Mouse (Mus musculus): Measurements from ENCODE around the gene Vezt.

Vezt gene

DNA sequence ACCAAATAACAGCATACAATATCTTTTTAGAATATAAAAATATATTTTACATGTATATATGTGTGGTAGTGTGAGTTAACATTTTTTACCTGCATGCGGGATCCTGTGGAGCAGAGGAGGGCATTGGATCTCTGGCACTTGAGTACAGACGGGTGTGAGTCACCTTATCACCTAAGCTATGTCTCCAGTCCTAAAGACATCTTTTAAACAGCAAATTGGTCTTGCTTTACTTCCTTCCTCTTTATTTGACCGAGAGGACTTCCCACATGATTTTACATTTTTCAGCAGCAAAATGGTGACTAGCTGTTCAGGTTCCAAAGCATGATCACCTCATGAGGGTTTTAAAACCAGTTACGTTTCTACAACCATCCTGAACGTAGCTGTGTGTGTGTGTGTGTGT, 124.3 kb downstream of the Vezt start:
- DNase-seq (ENCODE audit: extremely low spot score) = no peak

DNA sequence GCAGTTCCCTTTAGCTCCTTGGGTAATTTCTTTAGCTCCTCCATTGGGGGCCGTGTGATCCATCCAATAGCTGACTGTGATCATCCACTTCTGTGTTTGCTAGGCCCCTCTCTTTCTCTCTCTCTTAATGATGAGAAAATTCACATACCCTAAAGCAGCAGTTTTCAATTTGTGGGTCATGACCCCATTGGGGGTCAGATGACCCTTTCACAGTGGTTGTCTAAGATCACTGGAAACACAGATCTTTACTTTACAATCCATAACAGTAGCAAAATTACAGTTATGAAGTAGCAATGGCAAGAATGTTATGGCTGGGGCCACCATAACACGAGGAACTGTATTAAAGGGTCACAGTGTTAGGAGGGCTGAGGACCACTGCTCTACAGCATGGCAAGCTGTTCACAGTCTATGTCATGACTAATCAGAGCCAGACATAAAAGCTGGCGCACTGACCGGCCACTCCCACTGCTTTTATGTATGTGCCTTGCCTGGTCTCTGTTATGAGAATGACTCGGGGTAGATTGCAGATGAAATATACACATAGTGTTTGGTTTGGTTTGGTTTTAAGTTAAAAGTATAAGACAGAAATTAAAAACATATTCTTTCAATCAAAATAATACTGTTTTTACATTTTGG, 125.7 kb downstream of the Vezt start:
- DNase-seq (ENCODE audit: extremely low spot score) = peak; percentile 62

DNA sequence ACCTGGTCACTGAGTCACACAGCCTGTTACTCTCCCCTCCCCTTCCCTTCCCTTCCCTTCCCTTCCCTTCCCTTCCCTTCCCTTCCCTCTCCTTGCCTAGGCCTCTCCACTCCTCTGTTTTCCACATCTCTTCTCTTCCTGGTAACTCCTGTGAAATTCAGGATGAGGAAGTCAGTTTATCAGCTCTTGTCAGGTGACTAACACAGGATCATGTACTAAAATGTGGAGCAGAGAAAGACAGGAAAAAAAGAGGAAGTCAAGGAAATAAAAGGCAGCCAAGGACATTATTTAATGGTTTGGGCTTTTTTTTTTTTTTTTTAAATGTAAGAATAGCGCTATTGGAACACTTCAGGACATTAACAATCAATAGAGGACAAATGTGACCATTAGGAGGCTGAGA, 126.6 kb downstream of the Vezt start:
- no peak for DNase-seq (ENCODE audit: extremely low spot score)

DNA sequence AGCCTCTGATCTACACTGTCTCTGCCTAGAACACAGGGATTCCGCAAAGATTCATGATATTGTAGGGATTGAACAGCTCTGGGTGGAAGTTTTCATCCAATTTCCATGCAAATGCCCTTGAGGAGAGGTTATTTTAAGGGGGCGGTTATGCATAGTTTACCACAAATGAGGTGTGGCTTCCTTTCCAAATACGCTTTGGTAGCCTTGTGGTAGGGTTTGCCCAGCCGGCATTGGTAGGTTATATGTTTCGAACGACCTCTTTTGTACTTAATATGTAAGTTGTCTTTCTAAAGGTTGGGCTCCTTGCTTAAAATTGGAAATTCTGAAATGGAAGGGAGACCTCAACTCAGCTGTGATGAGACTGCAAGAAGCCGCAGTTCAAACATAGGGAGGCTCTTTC, 127.1 kb downstream of the Vezt start:
- no peak for DNase-seq (ENCODE audit: extremely low spot score)

DNA sequence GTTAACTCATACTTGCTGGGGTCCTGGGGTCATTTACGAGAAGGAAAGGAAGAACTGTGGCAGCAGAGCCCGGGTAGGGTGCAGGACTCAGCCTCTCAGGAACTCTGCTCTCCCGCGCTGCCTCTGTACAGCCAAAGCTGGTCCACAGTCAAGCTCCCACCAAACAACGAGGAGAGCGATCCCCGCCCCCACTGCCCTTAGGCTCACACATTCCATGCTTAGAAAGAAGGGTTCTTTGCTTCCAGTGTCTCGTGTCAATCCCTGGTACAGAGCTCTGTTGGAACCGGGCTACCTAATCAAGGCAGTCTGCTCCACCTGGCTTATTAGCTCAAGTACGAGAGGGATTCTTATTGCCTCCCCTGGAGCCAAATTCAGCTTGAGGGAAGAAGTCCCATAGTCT, 128.2 kb downstream of the Vezt start:
- DNase-seq (ENCODE audit: extremely low spot score) = no peak

DNA sequence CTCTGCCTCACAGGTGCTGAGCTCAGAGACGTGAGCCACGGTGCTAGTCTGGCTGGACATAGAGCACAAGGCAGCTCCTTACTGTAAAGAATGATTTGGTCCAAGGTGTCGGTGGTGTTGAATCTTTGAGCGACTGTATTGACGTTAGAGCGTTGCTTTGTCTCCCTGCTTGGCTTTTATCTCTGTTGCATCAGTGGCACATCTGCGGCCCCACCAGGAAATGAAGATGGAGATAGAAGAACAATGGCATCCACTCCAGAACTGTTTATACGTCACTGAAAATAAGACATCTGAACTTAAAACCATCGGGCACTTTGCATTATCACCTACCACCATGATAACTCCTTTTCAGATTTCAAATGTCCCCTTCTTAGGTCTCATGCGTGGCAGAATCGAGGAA, 135.7 kb downstream of the Vezt start:
- no peak for DNase-seq (ENCODE audit: extremely low spot score)

DNA sequence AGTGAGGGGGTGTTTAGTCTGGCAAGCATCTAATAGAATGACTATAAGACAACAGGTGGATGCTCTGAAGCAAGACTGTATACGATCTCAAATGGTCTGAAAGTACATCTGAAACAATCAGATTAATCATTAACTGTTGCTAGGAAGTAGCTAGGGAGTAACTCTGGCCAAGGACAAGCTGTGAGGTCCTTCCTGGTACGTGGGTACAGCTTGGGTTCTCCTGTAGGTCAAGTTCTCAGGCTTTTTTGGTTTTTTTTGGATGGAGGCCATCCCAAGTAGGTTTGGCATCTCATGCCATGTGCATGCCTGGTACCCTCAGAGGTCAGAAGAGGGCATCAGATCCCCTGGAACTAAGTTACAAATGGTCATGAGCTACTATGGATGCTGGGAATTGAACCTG, 136.3 kb downstream of the Vezt start:
- no peak for DNase-seq (ENCODE audit: extremely low spot score)

DNA sequence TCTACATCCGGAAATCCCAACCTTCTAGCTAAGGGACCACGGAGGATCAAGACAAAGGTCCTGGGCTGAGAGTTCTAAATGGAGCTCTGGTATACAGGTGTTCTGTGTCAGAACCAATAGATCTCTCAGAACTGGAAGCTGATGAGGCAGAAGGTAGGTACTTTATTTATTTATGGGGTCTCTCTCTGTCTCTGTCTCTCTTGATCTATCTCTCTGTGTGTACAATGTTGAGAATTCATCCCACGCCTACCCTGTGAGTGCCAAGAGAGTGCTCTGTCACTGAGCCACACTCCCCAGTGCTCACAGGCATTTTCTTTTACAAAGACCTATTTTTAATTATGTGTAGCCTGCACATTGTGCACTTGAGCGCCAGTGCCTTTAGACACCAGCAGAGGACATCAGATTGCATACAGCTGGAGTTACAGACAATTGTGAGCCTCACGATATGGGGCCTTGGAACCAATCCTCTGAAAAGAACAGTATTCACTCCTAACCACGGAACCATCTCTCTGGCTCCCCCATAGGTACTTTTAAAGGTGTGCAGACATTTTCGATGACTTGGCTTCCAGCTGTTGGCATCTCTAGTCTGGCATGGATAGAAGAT, 138.5 kb downstream of the Vezt start, which contains the start of gene Metap2:
TSS of gene Metap2 (minus strand) at position 51 of the 604 bp plus-strand sequence.
- DNase-seq (ENCODE audit: extremely low spot score) = no peak

DNA sequence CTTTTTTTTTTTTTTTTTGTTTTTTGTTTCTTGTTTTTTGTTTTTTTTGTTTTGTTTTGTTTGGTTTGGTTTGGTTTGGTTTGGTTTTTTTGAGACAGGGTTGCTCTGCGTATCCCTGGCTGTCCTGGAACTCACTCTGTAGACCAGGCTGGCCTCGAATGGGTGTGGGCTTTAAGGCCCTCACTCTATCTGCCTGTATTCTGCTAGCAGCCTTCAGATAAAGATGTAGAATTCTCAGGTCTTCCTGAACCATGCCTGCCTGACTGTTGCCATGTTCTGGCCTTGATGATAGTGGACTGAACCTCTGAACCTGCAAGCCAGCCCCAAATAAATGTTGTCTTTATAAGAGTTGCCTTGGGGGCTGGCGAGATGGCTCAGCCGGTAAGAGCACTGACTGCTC, 143.1 kb downstream of the Vezt start:
- DNase-seq (ENCODE audit: extremely low spot score) = no peak

DNA sequence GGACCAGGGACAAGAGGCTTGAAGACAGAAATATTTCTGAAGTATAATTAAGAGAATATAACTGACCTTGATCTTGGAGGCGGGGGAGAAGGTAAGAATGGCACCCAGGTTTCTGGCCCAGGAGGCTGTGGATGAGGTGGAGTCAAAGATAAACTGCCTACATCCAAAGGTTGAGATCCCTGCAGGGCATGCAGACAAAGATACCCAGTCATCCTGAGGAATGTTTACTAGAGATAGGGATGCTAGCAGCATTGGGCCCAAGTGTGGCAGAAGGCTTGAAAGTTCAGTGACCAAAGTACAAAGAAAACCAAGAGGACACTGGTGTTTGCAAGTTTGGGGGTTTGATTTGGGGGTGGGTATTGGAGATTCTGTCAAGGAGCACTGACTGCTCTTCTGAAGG, 144.6 kb downstream of the Vezt start:
- no peak for DNase-seq (ENCODE audit: extremely low spot score)

DNA sequence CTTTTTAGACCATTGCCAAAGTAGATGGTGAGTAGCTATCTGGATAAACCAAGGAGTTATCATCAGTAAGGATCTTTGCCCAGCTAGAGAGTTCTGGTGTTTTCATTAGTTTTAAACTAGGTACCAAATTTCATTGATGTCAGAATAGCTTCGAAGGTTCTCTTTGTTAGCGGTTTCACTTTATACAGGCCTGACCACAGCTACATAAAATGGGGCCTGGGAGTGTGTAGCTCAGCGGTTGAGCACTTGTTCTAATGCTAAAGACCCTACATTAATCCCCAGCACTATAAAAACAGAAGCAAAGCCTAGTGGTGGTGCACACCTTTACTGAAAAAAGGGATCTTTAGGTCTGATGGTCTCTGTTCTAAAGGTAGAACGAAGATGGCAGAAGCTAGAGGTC, 145.1 kb downstream of the Vezt start:
- DNase-seq (ENCODE audit: extremely low spot score) = no peak

DNA sequence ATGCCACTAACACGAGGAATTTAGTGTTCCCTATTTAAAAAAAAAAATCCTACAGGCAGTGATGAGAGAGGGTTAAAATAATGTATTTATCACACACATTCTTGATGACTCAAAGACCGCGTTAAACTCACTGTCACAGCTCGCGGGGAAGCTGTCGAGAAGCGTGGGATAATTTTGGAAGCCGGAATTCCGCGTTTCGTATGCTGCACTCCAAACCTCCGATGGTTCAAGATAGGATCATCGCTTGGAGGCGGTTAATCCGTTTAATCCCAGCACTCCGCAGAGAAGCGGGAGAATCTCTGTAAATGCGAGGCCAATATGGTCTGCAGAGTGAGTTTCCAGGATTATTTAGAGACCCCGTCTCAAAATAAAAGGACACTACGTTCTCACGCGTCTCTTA, 145.6 kb downstream of the Vezt start:
- no peak for DNase-seq (ENCODE audit: extremely low spot score)

DNA sequence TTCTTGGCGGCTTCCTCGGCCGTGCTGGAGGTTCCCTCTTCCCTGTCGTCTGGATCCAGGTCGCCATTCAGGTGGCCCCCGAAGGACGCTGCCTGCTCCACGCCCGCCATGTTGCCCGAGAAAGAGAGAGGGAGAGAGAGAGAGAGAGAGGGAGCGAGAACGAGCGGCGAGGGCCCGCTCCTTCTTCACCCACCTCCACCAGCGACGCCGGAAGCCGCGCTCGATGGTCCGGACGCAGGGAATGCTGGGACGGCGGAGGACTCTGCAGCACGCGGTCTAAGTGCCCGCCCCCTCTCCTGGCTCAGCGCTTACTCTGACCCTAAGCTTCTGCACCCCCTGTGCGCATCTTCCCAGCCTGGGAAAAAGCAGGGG, 146.1 kb downstream of the Vezt start:
- peak; percentile 91 for DNase-seq (ENCODE audit: extremely low spot score)
